Mouse (Mus musculus) heart, embryonic 14.5 days (tissue): Measurements from ENCODE around the gene Emid1. TPM values are rescaled to one million over a fixed set of nuclear protein-coding genes. Genes with fewer than 3 reads are reported as not detected.

ENCODE experiments used
- ATAC-seq: fragments of 200-750 bp; cut with Nextera tagmentation; 2 replicates; pipeline ENCODE4 v1.8.0; 2017; ENCODE audit warnings: low read depth, moderate TSS enrichment; ENCODE audit not compliant: insufficient number of reproducible peaks, insufficient read depth, low FRiP score
- H3K27ac ChIP-seq, 2 experiments: fragments of 200-500 bp in 1 of 2; fragments of 300-500 bp in 1 of 2; sonication (generic) in 1 of 2; replicated peaks in 1 of 2; 2 replicates each; pipeline ENCODE4 v1.5.1; 2012 to 2014; ENCODE audit warnings: low read depth in 2 of 2, low read length in 2 of 2, control low read depth in 1 of 2, mild to moderate bottlenecking in 1 of 2, mixed read lengths in 1 of 2; ENCODE audit not compliant: control insufficient read depth in 1 of 2, insufficient read depth in 1 of 2
- H3K27me3 ChIP-seq: fragments of 300-500 bp; sonication (generic); 2 replicates; pipeline ENCODE4 v1.6.1; 2014; ENCODE audit warnings: mild to moderate bottlenecking, low read length, control low read depth; ENCODE audit not compliant: control insufficient read depth, insufficient read depth
- H3K36me3 ChIP-seq: fragments of 300-500 bp; sonication (generic); 2 replicates; pipeline ENCODE4 v1.6.1; 2014; ENCODE audit warnings: mild to moderate bottlenecking, control low read depth, low read length, mixed read lengths; ENCODE audit not compliant: control insufficient read depth, insufficient read depth
- H3K4me1 ChIP-seq, 2 experiments: fragments of 200-500 bp in 1 of 2; fragments of 300-500 bp in 1 of 2; sonication (generic) in 1 of 2; 2 replicates each; pipeline ENCODE4 v1.6.1; 2012 to 2014; ENCODE audit warnings: low read length in 2 of 2, control low read depth in 1 of 2, mixed read lengths in 1 of 2; ENCODE audit not compliant: control insufficient read depth in 2 of 2, insufficient read depth in 2 of 2
- H3K4me2 ChIP-seq: fragments of 300-500 bp; sonication (generic); 2 replicates; pipeline ENCODE4 v1.6.1; 2014; ENCODE audit warnings: mild to moderate bottlenecking, low read length
- H3K4me3 ChIP-seq, 2 experiments: fragments of 200-500 bp in 1 of 2; fragments of 300-500 bp in 1 of 2; sonication (generic) in 1 of 2; 2 replicates each; pipeline ENCODE4 v1.5.1; 2012 to 2014; ENCODE audit warnings: low read length in 2 of 2, mild to moderate bottlenecking in 2 of 2, control low read depth in 1 of 2, low read depth in 1 of 2, moderate library complexity in 1 of 2; ENCODE audit not compliant: control insufficient read depth in 1 of 2, insufficient read depth in 1 of 2
- H3K9ac ChIP-seq: fragments of 300-500 bp; sonication (generic); 2 replicates; pipeline ENCODE4 v1.6.1; 2014; ENCODE audit warnings: mild to moderate bottlenecking, low read length
- H3K9me3 ChIP-seq: fragments of 300-500 bp; sonication (generic); 2 replicates; pipeline ENCODE4 v1.6.1; 2016; ENCODE audit warnings: low read length, control low read depth; ENCODE audit not compliant: control insufficient read depth
- WGBS: fragments of 180-500 bp; shearing (Covaris S2); extraction: QIAGEN DNeasy Blood & Tissue Kit; methylation state at CpG from one replicate; pipeline ENCODE4 v1.1.7; 2014; 5-methylcytosine and 5-hydroxymethylcytosine counted together
- polyA plus RNA-seq: library from polyadenylated mRNA; unstranded; fragments of >200 nt; fragmentation: Nextera tagmentation; extraction: Ambion mirVana; gene quantifications from 2 replicates; pipeline ENCODE4 v1.2.1, GENCODE M21; 2014

Emid1 gene
- polyA plus RNA-seq, 1 experiment from 2014 or later = 6.8 TPM

DNA sequence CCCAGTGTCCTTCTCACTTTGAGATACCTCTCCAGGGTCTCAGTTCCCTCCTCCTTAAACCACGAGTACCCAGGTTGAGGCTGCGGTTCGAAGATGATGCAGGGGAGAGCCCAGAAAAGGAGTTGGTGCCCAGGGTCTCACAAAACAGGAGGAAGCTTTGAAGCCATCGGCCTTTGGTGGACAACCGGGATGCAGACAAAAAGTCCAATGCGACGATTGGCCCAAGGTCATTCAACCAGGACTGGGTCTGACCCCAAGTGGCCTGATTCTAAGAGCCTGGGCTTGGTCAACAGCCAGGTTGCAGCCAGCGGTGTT is 94.6 kb downstream of the Emid1 start:
- 29% methylated on average over 8 of the region's 8 CpGs for WGBS
- no peak for ATAC-seq
- H3K27ac ChIP-seq = no peak overlapping the region
- no peaks in the 10 kb centered on the region for H3K9me3 ChIP-seq
- peaks cover 17 to 26% of the 10 kb centered on the region in 2 experiments for H3K4me1 ChIP-seq
- H3K4me2 ChIP-seq = peak overlapping the region; percentile 99
- peak overlapping the region; percentile 55 to 58 for H3K4me3 ChIP-seq
- peak overlapping the region; percentile 70 for H3K9ac ChIP-seq
- H3K27me3 ChIP-seq = peaks cover 56% of the 10 kb centered on the region
- H3K36me3 ChIP-seq = peaks cover 9% of the 10 kb centered on the region

DNA sequence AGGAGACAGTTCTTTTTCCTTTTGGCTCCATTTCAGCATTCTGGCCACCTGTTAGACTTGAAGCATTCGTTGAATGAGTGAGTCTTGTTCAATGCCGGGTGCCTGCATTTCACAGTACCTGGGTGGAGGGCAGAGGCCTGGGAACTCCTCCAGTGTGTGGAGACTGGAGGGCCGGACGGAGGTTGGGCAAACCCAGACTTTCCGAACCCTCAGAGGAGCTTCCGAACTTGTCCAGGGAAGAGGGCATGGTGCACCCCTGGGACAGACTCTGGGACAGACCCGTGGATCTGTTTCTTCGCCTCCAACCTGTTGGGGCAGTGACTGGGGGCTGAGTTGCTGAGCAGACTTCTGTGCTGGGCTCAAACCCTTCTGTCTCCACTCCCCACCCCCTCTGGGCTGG is 95.0 kb downstream of the Emid1 start:
- H3K9me3 ChIP-seq = no peaks in the 10 kb centered on the region
- no peak overlapping the region for H3K9ac ChIP-seq
- peaks cover 9% of the 10 kb centered on the region for H3K36me3 ChIP-seq
- H3K4me3 ChIP-seq = no peak overlapping the region; a peak in 1 of 4 replicates
- WGBS = 73% methylated on average over 8 of the region's 8 CpGs
- no peak for ATAC-seq
- H3K4me2 ChIP-seq = peak overlapping the region; percentile 99; the same call in 1 of the 2 replicates
- H3K4me1 ChIP-seq = peaks cover 13 to 22% of the 10 kb centered on the region in 2 experiments
- peaks cover 51% of the 10 kb centered on the region for H3K27me3 ChIP-seq
- no peak overlapping the region for H3K27ac ChIP-seq

Other genes starting within 250 kb of the Emid1 start
- gene Nefh, start 204.2 kb downstream of the Emid1 start, polyA plus RNA-seq = 0.20 and 0.35 TPM in 2 replicates
- gene Ap1b1, start 165.4 kb downstream of the Emid1 start, polyA plus RNA-seq = 40.7 and 45.0 TPM in 2 replicates
- gene Rasl10a, start 94.1 kb downstream of the Emid1 start, polyA plus RNA-seq = 1.1 and 2.0 TPM in 2 replicates
- gene Gas2l1, start 86.9 kb downstream of the Emid1 start, polyA plus RNA-seq = 22.4 and 24.6 TPM in 2 replicates
- gene Rhbdd3, start 53.3 kb downstream of the Emid1 start, polyA plus RNA-seq = 33.5 TPM in 2 replicates
- 198 and 242 TPM in 2 replicates for gene Ewsr1, start 53.0 kb downstream of the Emid1 start, polyA plus RNA-seq
- gene Kremen1, start 109.3 kb upstream of the Emid1 start, polyA plus RNA-seq = 20.9 and 24.8 TPM in 2 replicates